Mouse (Mus musculus) bone marrow macrophage, adult 2 months (primary cell): ENCODE results near the gene Ceacam15. TPM values are rescaled to one million over a fixed set of nuclear protein-coding genes. Genes with fewer than 3 reads are reported as not detected.
A peak's percentile ranks its signal among the peaks of the same experiment; 100 is the strongest.

Experiments used
- H3K27ac ChIP-seq: 2 replicates; pipeline ENCODE4 v1.5.1; 2012; ENCODE audit warnings: low read depth, low read length; ENCODE audit not compliant: insufficient read depth
- H3K4me1 ChIP-seq: 2 replicates; pipeline ENCODE4 v1.6.1; 2012; ENCODE audit warnings: low read length; ENCODE audit not compliant: control insufficient read depth, insufficient read depth
- H3K4me3 ChIP-seq: 2 replicates; pipeline ENCODE4 v1.5.1; 2012; ENCODE audit warnings: mild to moderate bottlenecking, low read length, moderate library complexity; ENCODE audit not compliant: insufficient read depth
- CTCF ChIP-seq: IDR thresholded peaks from 2 replicates; pipeline ENCODE4 v1.5.1; 2012; ENCODE audit warnings: low read depth, mild to moderate bottlenecking, low read length, moderate library complexity
- POLR2A ChIP-seq: IDR thresholded peaks from 2 replicates; pipeline ENCODE4 v1.6.1; 2012; ENCODE audit warnings: mild to moderate bottlenecking, low read depth, low read length, borderline replicate concordance
- polyA plus RNA-seq: library from polyadenylated mRNA; stranded (reverse); fragments of >200 nt; gene quantifications from 2 replicates; pipeline ENCODE4 v1.2.4, GENCODE M21; 2012; ENCODE audit not compliant: missing spikeins, insufficient read depth, insufficient read length

The Ceacam15 gene
- polyA plus RNA-seq, 1 experiment = not detected

GRCm38 (mm10) chr7:16631932-16632331 is 43.6 kb downstream of the Ceacam15 start:
- no peak for TF ChIP-seq POLR2A
- no peak for TF ChIP-seq CTCF
- Histone ChIP-seq H3K4me3 (no peak overlapping the region), H3K4me1 (no peaks in the 10 kb centered on the region), H3K27ac (no peak overlapping the region)

GRCm38 (mm10) chr7:16631025-16631424 is 44.5 kb downstream of the Ceacam15 start:
- no peak for TF ChIP-seq POLR2A
- no peak for TF ChIP-seq CTCF
- no peaks in the 10 kb centered on the region for H3K4me1 ChIP-seq
- no peak overlapping the region for H3K27ac ChIP-seq
- no peak overlapping the region for H3K4me3 ChIP-seq

- Histone ChIP-seq H3K4me3 (0 out of 2 replicates have a peak overlapping the region, but pooled peaks have one; percentile 20), H3K27ac (no peak overlapping the region), H3K4me1 (no peaks in the 10 kb centered on the region)
- peak; percentile 85 for TF ChIP-seq CTCF
- TF ChIP-seq POLR2A = no peak
Observed at GRCm38 (mm10) chr7:16629598-16630296, 45.8 kb downstream of the Ceacam15 start.

- Histone ChIP-seq H3K4me3 (no peak overlapping the region), H3K4me1 (no peaks in the 10 kb centered on the region), H3K27ac (no peak overlapping the region)
- TF ChIP-seq CTCF (peak; percentile 37; the same call in 1 of the 2 replicates), POLR2A (no peak)
Observed at GRCm38 (mm10) chr7:16628096-16628771, 47.3 kb downstream of the Ceacam15 start.

GRCm38 (mm10) chr7:16623687-16624086 is 51.8 kb downstream of the Ceacam15 start:
- no peaks in the 10 kb centered on the region for H3K4me1 ChIP-seq
- no peak overlapping the region for H3K27ac ChIP-seq
- TF ChIP-seq CTCF (no peak), POLR2A (no peak)
- H3K4me3 ChIP-seq = no peak overlapping the region

- Histone ChIP-seq H3K4me3 (no peak overlapping the region), H3K4me1 (peaks cover 5% of the 10 kb centered on the region), H3K27ac (no peak overlapping the region)
- TF ChIP-seq POLR2A (no peak), CTCF (no peak)
Observed at GRCm38 (mm10) chr7:16623131-16623530, 52.4 kb downstream of the Ceacam15 start.

Other genes with a start within 250 kb of the Ceacam15 start
- gene Tmem160, start 222.9 kb downstream of the Ceacam15 start, polyA plus RNA-seq = 43.4 and 51.6 TPM in 2 replicates
- gene Npas1, start 198.0 kb downstream of the Ceacam15 start, polyA plus RNA-seq = not detected in 2 replicates
- 4.8 and 5.4 TPM in 2 replicates for gene Arhgap35, start 60.7 kb downstream of the Ceacam15 start, polyA plus RNA-seq
- gene Ceacam9, start 46.2 kb upstream of the Ceacam15 start, polyA plus RNA-seq = not detected in 2 replicates
- gene Ap2s1, start 62.7 kb upstream of the Ceacam15 start, polyA plus RNA-seq = 286 and 287 TPM in 2 replicates
- gene Slc1a5, start 105.6 kb upstream of the Ceacam15 start, polyA plus RNA-seq = 24.9 and 25.0 TPM in 2 replicates
- 56.6 and 58.1 TPM in 2 replicates for gene Strn4, start 140.2 kb upstream of the Ceacam15 start, polyA plus RNA-seq
- gene Fkrp, start 141.0 kb upstream of the Ceacam15 start, polyA plus RNA-seq = 21.9 and 25.1 TPM in 2 replicates
- 9.8 and 11.2 TPM in 2 replicates for gene Prkd2, start 167.2 kb upstream of the Ceacam15 start, polyA plus RNA-seq
- 1.2 and 1.3 TPM in 2 replicates for gene Dact3, start 199.6 kb upstream of the Ceacam15 start, polyA plus RNA-seq
- not detected in 2 replicates for gene Gng8, start 216.1 kb upstream of the Ceacam15 start, polyA plus RNA-seq
- gene Ptgir, start 230.8 kb upstream of the Ceacam15 start, polyA plus RNA-seq = 5.5 and 5.6 TPM in 2 replicates
- 373 and 387 TPM in 2 replicates for gene Calm3, start 248.4 kb upstream of the Ceacam15 start, polyA plus RNA-seq